Mouse (Mus musculus): ENCODE measurements around the gene Rora. TPM values are rescaled to one million over a fixed set of nuclear protein-coding genes. Genes with fewer than 3 reads are reported as not detected.

Rora gene
- total RNA-seq, 1 experiment from 2014 or later: 114 TPM

GRCm38 (mm10) chr9:69146937-69147336 lies 493.4 kb downstream of the Rora start:
- no peak for DNase-seq

- no peak for DNase-seq
Observed at GRCm38 (mm10) chr9:69150224-69150623, 496.6 kb downstream of the Rora start.

- no peak for DNase-seq
Observed at GRCm38 (mm10) chr9:69154684-69155083, 501.1 kb downstream of the Rora start.

- no peak for DNase-seq
Observed at GRCm38 (mm10) chr9:69155836-69156595, 502.4 kb downstream of the Rora start.

GRCm38 (mm10) chr9:69160818-69161217 lies 507.2 kb downstream of the Rora start:
- no peak for DNase-seq

- DNase-seq: no peak
Observed at GRCm38 (mm10) chr9:69164653-69165052, 511.1 kb downstream of the Rora start.

GRCm38 (mm10) chr9:69165096-69165836 lies 511.7 kb downstream of the Rora start:
- no peak for DNase-seq

GRCm38 (mm10) chr9:69174061-69174460 lies 520.5 kb downstream of the Rora start:
- no peak for DNase-seq

GRCm38 (mm10) chr9:69174527-69175116 lies 521.0 kb downstream of the Rora start:
- no peak for DNase-seq

GRCm38 (mm10) chr9:69176988-69177387 lies 523.4 kb downstream of the Rora start:
- no peak for DNase-seq

- DNase-seq: no peak
Observed at GRCm38 (mm10) chr9:69179224-69179623, 525.6 kb downstream of the Rora start.

GRCm38 (mm10) chr9:69180961-69181360 lies 527.4 kb downstream of the Rora start:
- no peak for DNase-seq

- no peak for DNase-seq
Observed at GRCm38 (mm10) chr9:69181411-69181810, 527.8 kb downstream of the Rora start.

GRCm38 (mm10) chr9:69183888-69184287 lies 530.3 kb downstream of the Rora start:
- no peak for DNase-seq

GRCm38 (mm10) chr9:69190726-69191125 lies 537.1 kb downstream of the Rora start:
- peak; percentile 32 for DNase-seq

GRCm38 (mm10) chr9:69192446-69192845 lies 538.9 kb downstream of the Rora start:
- DNase-seq: no peak

GRCm38 (mm10) chr9:69194638-69195605 lies 541.3 kb downstream of the Rora start:
- no peak for DNase-seq

GRCm38 (mm10) chr9:69213796-69214195 lies 560.2 kb downstream of the Rora start:
- DNase-seq: peak; percentile 37

GRCm38 (mm10) chr9:69224841-69225240 lies 571.3 kb downstream of the Rora start:
- no peak for DNase-seq

GRCm38 (mm10) chr9:69226424-69226823 lies 572.8 kb downstream of the Rora start:
- no peak for DNase-seq

GRCm38 (mm10) chr9:69227806-69228205 lies 574.2 kb downstream of the Rora start:
- DNase-seq: no peak

GRCm38 (mm10) chr9:69229935-69230334 lies 576.3 kb downstream of the Rora start:
- DNase-seq: no peak

All from adrenal gland, postnatal 25 days (tissue).